Mouse (Mus musculus) spleen, adult 18-20 months (tissue): ENCODE measurements at regions not wholly inside any gene's neighbourhood (a gene's known extent, or its start where the extent isn't known, plus 50 kb on each side); places are given as distances from the start of the nearest gene placed in this dataset.

ENCODE experiments used
- DNase-seq, 2 experiments: peaks; one replicate each; pipeline ENCODE4 v3.0.0; 2022; ENCODE audit warnings: mixed read lengths in 2 of 2

- no peak for DNase-seq
These were observed 262.6 kb downstream of the Cog6 start for GRCm38 (mm10) chr3:52754401-52754800.

- no peak for DNase-seq
These were observed 270.1 kb downstream of the Cog6 start for GRCm38 (mm10) chr3:52746917-52747316.

DNA sequence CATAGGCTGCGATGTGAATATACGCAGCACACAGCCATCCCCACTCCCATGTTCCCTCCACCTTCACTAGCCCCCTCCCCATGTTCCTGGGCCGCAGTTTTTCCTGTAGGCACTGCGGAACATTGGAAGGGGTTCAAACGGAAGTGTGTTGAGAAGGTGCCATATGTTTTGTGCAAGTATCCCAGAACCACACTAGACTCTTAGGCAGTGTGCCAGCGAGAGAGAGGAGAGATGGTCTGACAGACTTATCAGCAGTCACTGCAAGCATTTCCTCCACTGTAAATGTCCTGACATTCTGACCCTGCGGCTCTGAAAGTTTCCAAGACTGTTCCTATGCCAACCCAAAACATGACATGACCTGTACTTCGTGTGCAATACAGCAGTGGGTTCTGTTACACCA lies 272.7 kb downstream of the Cog6 start:
- DNase-seq, result no peak

DNA sequence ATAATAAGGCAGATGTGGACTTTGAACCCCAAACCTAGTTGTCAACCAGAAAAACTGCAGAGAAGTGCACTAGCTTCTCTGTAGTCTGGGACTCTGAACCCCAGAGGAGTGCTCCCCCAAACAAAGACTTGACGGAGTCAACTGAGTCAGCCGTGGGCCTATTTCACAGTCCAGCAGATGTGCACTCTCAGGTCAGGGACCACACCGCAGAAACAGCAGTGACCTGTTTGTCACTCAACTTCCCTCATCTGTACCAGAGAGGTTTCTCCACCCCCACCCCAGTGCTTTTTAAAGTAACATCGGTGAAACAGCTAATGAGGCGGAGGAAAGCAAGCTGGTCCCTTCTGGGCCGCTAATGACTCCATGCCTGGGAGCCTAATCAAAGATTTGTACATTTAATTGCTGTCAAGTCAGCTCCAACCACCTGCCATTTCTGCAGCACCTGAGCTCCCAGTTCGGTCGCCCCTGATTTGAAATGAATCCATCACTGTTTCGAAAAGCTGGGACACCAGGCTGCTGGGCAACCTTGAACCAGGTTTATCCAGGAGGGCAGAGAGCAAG lies 276.5 kb downstream of the Cog6 start:
- peak in 1 of 2 experiments; percentile 33 for DNase-seq

GRCm38 (mm10) chr3:52739526-52739925 lies 277.5 kb downstream of the Cog6 start:
- no peak for DNase-seq

DNA sequence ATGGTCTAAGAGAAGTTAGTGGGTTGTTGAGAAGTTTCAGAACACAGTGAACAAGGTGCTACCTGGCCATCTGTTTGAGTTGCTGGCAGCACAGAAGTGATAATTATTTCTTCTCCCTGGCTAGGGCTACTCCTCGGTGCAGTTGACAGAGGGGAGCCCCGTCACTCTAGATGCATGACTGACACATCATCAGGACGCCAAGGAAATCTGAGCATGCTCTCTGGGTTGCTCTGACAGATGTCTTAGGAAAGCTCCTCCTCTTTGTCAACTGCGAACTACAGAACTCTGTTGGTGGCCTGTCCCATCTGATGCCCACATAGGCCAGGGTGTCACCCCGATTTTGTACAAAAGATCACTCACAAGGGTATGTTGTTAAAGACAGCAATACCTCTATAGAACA lies 278.7 kb downstream of the Cog6 start:
- DNase-seq, result no peak

DNA sequence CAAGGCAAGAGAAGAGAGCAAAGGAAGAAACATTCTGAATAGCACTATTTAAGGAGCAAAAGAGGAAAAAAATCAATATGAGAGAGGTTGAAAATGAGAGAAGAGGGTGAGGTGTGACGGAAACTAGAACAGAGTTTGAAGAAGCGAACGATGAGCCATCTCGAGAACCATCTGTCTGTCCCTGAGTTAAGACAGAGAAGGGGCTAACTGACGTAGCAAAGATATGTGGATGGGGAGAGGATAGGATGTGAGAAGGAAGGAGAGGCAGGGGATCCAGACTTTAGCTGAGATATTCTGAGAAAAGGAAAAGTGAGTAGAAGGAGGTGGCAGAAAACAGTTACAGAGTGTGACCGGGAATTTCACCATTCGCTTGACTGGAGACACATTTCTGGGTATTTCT lies 281.1 kb downstream of the Cog6 start:
- no peak for DNase-seq

DNA sequence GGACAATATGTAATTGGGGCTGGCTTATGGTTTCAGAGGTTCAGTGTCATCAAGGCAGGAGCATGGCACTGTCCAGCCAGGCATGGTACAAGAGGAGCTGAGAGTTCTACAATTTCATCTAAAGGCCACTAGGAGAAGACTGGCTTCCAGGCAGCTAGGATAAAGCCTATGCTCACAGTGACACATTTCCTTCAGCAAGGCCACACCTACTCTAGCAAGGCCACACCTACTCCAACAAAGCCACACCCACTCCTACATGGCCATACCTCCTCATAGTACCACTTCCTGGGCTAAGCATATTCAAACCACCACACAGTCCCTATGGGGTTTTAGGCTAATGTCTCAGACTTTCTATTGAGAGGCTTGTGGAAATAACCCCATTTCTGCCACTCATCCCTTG lies 285.1 kb downstream of the Cog6 start:
- DNase-seq, result peak; percentile 25 to 36

DNA sequence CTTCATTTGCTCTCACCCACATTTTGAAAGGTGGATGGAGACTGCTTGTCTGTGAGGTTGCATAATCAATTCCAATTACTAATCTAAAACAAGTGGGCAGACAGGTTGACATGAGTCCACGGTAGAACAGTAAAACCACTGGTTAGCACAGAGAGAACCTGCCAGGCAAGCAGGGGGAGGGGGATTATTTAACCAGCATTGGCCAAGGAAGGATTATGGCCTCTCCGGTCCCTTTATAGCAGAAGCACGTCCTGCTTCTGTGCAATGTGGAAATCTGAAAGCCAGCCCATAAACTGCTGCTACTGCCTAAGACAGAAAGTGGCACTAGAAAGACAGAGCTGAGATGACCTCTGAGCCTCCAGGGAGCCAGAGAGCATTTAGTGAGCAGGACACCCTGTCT lies 285.5 kb downstream of the Cog6 start:
- no peak for DNase-seq

DNA sequence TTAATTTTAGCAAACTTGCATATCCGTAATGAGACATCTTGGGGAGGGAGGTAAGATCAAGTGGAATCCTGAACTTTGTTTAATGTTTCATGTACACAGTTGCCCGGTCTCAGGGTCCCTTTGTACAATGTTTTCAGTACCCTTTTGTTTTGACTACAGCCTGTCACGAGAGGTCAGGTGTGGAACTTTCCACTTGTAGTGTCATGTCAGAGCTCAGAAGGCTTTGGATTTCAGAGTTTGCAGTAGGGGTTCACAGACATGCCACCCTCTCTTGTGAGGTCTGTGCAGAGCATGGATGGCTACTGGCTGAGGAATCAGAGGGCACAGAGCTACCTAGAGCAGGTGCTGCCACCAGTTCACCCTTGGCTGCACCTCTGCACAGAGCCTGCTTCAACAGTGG lies 287.3 kb downstream of the Cog6 start:
- DNase-seq, result no peak

DNA sequence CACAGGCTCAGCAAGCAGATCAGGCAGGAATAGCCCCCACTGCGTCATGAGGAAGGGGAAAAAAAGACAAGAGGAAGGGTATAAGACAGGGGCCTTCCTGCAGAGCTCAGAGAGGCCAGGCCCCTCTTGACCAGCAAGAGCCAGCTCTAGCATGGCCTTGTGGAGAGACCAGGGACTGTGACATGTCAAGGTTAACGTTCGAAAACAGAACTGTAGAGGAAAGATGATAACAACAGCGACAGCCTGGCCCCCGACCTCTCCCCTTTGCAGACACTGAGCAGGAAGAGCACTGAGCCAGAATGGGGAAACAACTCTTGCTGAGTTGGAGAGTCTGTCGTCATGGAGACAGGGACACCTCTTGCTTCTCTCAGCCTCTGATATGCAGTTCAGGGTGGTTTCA lies 288.2 kb downstream of the Cog6 start:
- no peak for DNase-seq

- DNase-seq, result no peak
These were observed 288.6 kb downstream of the Cog6 start for GRCm38 (mm10) chr3:52728426-52728825.

DNA sequence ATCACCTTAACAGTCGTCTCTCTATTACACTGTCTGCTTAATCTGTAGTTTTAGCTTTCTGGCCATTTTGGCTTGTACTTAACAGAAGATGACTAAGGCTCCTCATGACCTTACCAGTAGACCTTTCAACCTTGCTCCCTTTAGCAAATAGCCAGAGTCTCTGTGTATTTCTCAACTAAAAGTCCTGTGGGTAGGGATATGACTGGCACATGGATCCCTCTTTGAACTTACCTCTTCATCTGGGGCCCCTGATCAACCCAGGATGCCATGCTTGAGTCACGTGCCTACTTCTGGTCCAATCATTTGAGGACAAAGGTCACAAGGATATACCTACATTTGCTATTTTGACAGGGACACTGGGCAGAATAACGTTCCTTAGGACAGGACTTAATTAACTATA lies 292.7 kb downstream of the Cog6 start:
- DNase-seq, result no peak

DNA sequence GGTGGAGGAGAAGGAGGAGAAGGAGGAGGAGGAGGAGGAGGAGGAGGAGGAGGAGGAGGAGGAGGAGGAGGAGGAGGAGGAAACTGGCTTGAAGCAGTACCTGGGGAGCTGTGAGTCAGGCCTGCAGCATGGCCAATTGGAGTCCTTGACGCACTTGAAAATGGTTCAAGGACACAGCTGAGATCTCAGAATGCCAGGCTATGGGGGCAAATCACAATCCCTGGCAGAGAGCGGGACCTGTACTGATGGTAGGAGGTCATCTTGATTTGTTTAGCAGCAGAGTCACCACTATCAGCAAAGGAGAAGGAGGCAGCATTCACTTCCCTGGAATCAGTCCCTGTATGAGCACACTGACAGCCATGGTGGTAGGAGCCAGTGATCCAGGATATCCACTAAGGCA lies 294.1 kb downstream of the Cog6 start:
- DNase-seq, result no peak

DNA sequence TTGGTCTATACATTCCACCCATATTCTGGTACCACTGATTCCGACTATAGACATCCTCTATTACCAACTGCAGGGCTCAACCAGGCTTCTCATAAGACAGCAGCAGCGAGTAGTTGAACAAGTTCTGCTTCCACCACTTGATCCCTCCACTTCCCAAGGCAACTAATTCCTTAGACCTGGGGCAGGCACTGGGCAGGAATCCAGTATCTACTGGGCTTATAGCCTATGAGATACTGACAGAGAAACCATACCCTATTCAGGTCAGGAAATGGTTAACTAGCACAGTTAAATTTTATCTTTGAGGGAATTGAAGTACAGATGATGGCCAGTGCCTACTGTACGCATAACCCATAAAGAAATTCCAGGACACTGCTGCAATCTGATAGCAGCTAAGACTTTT lies 297.9 kb downstream of the Cog6 start:
- DNase-seq, result no peak

GRCm38 (mm10) chr3:52717324-52717723 lies 299.7 kb downstream of the Cog6 start:
- no peak for DNase-seq

- no peak for DNase-seq
These were observed 304.9 kb downstream of the Cog6 start for GRCm38 (mm10) chr3:52712151-52712550.

DNA sequence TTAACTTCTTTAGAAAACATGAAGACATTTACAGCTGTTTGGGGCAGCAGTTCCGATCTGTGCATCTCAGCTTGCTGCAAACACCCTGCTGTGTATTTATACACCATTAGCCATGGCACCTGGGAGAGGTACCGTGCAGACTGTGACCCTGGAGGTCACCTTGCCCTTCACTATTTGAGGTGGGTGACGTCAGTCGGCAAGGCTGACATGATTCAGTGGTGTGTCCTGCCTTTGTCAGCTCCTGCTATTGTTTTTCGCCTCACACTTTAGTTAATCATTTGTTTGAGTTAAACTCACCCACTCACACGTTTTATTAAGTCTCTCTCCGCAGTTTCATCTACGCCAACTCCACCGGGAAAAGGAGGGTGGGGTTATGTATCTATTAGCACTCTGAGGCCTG lies 305.9 kb downstream of the Cog6 start:
- no peak for DNase-seq

DNA sequence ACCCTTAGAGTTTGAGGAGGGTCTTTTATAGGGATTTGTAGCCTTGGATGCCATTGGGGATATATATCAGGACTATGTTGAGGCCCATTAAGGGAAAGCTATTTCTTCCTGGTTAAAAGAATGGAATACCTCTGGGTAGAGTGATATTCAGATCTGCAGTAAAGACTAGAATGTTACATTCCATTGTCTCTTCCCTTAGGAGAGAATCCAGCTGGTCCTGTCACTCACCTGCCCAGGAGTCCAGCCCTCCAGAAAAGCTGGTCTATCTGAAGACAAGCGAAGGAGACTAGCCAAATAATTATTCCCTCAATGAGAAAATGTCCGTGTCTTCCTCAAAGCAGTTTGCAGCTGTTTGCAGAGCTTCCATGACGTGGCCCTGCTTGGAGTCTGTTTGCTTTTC lies 308.3 kb downstream of the Cog6 start:
- DNase-seq, result no peak

DNA sequence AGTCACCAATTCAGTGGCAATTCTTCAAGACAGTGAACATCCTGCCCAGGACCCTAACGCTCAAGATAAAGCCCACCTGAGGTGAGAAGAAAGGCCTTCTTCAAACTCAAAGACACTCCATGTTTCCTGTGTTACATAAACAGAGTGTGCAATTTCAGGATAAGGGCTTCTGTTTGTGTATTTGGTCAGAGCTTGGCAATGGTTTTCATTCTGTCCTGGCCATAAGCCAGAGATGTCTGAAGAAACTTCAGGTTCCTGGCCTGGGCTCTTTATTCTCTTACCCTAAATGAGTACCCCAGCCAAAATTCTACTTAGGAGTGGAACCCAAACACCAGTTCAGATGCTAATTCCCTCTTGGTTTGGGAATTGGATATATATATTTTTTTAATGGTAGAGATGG lies 308.7 kb downstream of the Cog6 start:
- DNase-seq, result no peak

GRCm38 (mm10) chr3:52706626-52707025 lies 310.4 kb downstream of the Cog6 start:
- DNase-seq, result no peak

DNA sequence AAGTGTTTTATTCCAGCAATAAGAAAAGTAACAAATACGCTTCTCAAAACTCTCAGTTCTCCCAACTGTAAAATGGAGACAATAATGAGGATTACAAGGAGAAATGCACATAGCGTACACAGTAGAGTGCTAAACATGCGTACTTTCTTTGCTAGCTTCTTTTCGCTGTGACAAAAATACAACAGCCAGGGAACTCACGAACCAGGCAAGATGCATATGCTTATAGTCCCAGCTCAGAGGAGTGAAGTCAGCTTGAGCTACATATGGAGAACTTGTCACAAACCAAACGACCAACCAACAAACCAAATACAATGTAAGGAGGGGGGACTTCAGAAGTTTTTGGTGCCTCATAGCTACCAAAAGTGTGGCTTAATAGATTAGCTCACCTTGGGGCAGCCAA lies 313.3 kb downstream of the Cog6 start:
- no peak for DNase-seq

DNA sequence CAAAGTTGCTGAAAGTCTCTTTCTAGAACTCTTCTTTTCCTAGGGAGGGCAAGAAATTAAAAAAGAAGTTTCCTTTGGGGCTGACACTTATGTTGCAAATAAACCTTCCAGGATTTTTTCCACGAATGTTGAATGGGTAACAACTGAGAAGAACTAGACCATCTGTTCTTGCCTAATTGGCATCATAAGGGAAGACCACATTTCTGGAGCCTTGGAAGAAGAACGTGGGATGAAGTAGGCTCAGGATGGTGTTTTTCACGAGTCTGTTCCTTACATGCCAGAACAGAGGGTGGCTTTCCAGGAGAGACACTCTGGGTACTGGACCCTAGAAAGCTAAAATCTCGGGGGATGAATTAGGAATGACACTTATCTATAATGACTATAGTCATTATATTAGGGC lies 314.1 kb downstream of the Cog6 start:
- DNase-seq, result no peak

DNA sequence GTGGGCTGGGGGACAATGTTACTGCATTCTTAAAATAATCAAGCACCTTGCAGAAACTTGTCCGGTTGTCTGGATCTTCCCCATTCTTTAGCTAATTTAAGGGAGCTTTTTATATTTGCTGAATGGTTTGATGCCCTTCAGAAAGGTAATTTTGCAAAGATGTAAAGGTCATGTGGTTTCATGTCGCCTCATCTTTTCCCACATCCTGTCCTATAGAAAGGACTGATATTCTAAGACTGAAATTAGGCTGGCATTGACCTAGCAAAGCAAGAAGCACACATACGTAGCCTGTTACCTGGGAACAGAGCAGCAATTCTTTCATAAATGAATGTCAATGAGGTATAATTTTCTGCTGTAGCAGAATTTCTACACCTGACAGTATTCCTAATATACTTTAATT lies 315.4 kb downstream of the Cog6 start:
- no peak for DNase-seq

- no peak for DNase-seq
These were observed 323.2 kb downstream of the Cog6 start for GRCm38 (mm10) chr3:52693813-52694212.
